Mouse (Mus musculus): Measurements from ENCODE around the gene Aig1.

DNA sequence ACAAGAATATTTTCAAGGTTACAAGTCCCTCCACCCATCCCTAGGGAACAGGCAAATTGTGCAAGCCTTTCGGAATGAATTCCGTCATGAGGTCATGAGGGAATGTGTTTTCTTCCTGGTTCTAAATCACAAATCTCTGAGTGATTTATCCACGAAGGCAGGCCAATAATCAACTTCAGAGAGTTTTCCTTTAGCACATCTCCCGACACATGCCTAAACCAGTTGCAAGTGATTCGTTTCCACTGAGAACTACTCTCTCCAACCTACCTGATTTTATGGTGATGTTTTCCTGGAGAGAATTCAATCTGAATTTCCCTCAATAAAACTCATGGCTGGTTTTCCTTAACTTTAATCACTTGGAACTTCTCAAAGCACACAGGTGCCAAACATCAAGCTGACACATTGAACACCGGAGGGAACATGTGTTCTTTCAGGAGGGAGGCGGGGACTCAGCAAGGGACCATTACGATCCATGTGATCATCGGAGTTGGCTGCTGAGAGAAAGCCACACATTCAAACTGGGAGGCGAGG, 201.5 kb downstream of the Aig1 start:
- TF ChIP-seq POLR2A (IDR thresholded peaks at IDR 0.05; ENCODE audit: low read depth, low read length): no peak
- TF ChIP-seq CTCF (IDR thresholded peaks at IDR 0.05; ENCODE audit: extremely low read depth, insufficient read depth, insufficient read length, insufficient replicate concordance): no peak
